ENCODE assay signal across 13 mouse cellular contexts in genomic region chr12:110483761-110484160, GRCm38 (mm10). TPM values are rescaled to one million over a fixed set of nuclear protein-coding genes. Genes with fewer than 3 reads are reported as not detected.
DNase-seq lines count a peak whose midpoint lies in the region; ATAC-seq lines count a peak whose summit lies in the region.
"Had no signal": no experiment of that assay in that cellular context is flagged by ENCODE, and none has a peak within 500 bp of the region (broad histone marks: within the 10 kb centered on the region; RNA-seq: fewer than 3 reads in every experiment).

No protein-coding gene starts in this region.

- peak overlapping the region; percentile 58 for H3K9ac ChIP-seq in heart, embryonic 13.5 days
- no peak overlapping the region for H3K9ac ChIP-seq in lung, embryonic 16.5 days (ENCODE audit: low read length)
- H3K9ac ChIP-seq in liver, embryonic 12.5 days: no peak overlapping the region; the same call in 1 of the 2 replicates
- H3K9ac ChIP-seq: forebrain, embryonic 12.5 days had no signal

- H3K27me3 ChIP-seq in heart, embryonic 13.5 days (replicated peaks): no peaks in the 10 kb centered on the region
- H3K27me3 ChIP-seq in lung, embryonic 16.5 days (ENCODE audit: control insufficient read depth, insufficient read depth, low read depth, low read length): no peaks in the 10 kb centered on the region
- no peaks in the 10 kb centered on the region for H3K27me3 ChIP-seq in liver, embryonic 12.5 days (replicated peaks)
- H3K27me3 ChIP-seq: forebrain, embryonic 12.5 days; Patski had no signal

- H3K4me1 ChIP-seq in heart, embryonic 13.5 days: peaks cover 51% of the 10 kb centered on the region
- peaks cover 27% of the 10 kb centered on the region for H3K4me1 ChIP-seq in lung, embryonic 16.5 days (replicated peaks; ENCODE audit: control insufficient read depth, insufficient read depth, low read length)
- peaks cover 50% of the 10 kb centered on the region for H3K4me1 ChIP-seq in liver, embryonic 12.5 days

- WGBS in heart, embryonic 13.5 days: 32% methylated on average over 6 of the region's 6 CpGs
- 21% methylated on average over 6 of the region's 6 CpGs for WGBS in lung, embryonic 16.5 days
- WGBS in liver, embryonic 12.5 days (ENCODE audit: insufficient replicate concordance): 52% methylated on average over 6 of the region's 6 CpGs

- H3K4me3 ChIP-seq in heart, embryonic 13.5 days: peak overlapping the region; percentile 73; the same call in 1 of the 2 replicates
- H3K4me3 ChIP-seq in lung, embryonic 16.5 days (ENCODE audit: low read length): no peak overlapping the region
- 0 out of 2 replicates have a peak overlapping the region, but pooled peaks have one; percentile 79 for H3K4me3 ChIP-seq in liver, embryonic 12.5 days
- H3K4me3 ChIP-seq: forebrain, embryonic 12.5 days had no signal

- intact Hi-C loops in left cerebral cortex, postnatal 36 days (cut with DNase I): no loop called here

- peaks cover 28% of the 10 kb centered on the region for H3K36me3 ChIP-seq in heart, embryonic 13.5 days
- peaks cover 2% of the 10 kb centered on the region; the same call in 1 of the 2 replicates for H3K36me3 ChIP-seq in lung, embryonic 16.5 days (ENCODE audit: control insufficient read depth, insufficient read depth, low read length)
- peaks cover 21% of the 10 kb centered on the region for H3K36me3 ChIP-seq in liver, embryonic 12.5 days

- no peak for DNase-seq in heart, adult 18-20 months
- DNase-seq in lung, adult 18-20 months: no peak
- DNase-seq in thymus, postnatal 36 days: peak; percentile 75 to 81
- no peak for DNase-seq in left cerebral cortex, postnatal 36 days (ENCODE audit: low spot score in 2 of 2)
- DNase-seq in layer of hippocampus, adult 9-11 months: no peak
- DNase-seq: cerebellum, adult 2 months; heart, postnatal 14 days; kidney, adult 18-20 months had no signal

- no peak overlapping the region for H3K27ac ChIP-seq in heart, embryonic 13.5 days (replicated peaks)
- no peak overlapping the region for H3K27ac ChIP-seq in lung, embryonic 16.5 days (ENCODE audit: low read length)
- H3K27ac ChIP-seq in liver, embryonic 12.5 days: no peak overlapping the region
- H3K27ac ChIP-seq: forebrain, embryonic 12.5 days had no signal

- ATAC-seq in heart, embryonic 13.5 days (ENCODE audit: extremely low read depth, insufficient number of reproducible peaks, low FRiP score, low TSS enrichment): no peak
- ATAC-seq in lung, embryonic 16.5 days (ENCODE audit: low read depth): no peak
- no peak for ATAC-seq in liver, embryonic 12.5 days
- ATAC-seq: Patski had no signal

- H3K9me3 ChIP-seq in heart, embryonic 13.5 days: no peaks in the 10 kb centered on the region
- no peaks in the 10 kb centered on the region for H3K9me3 ChIP-seq in lung, embryonic 16.5 days (ENCODE audit: control insufficient read depth, low read length)
- no peaks in the 10 kb centered on the region for H3K9me3 ChIP-seq in liver, embryonic 12.5 days (replicated peaks)
- H3K9me3 ChIP-seq: forebrain, embryonic 12.5 days had no signal

- H3K4me2 ChIP-seq in heart, embryonic 13.5 days: peak overlapping the region; percentile 93
- H3K4me2 ChIP-seq in lung, embryonic 16.5 days (ENCODE audit: low read depth, low read length): peak overlapping the region; percentile 1; the same call in 1 of the 2 replicates
- H3K4me2 ChIP-seq in liver, embryonic 12.5 days: peak overlapping the region; percentile 77
- H3K4me2 ChIP-seq: forebrain, embryonic 12.5 days had no signal

RNA-seq across cellular contexts. Expression of gene Ppp2r5c, which starts 36.8 kb away (rescaled TPM):
- 113 and 127 TPM in 2 replicates for polyA plus RNA-seq in heart, embryonic 13.5 days (2015; fragmentation: Nextera tagmentation; extraction: Ambion mirVana)
- total RNA-seq in heart, adult 18-20 months (2021): 10 to 100 TPM; 91.7 to 91.9 TPM
- 150 and 156 TPM in 2 replicates for polyA plus RNA-seq in lung, embryonic 16.5 days (2015; fragmentation: Nextera tagmentation; extraction: Ambion mirVana)
- 103 and 105 TPM in 2 replicates for polyA plus RNA-seq in liver, embryonic 12.5 days (2016; fragmentation: Nextera tagmentation; extraction: Ambion mirVana)
- total RNA-seq in left cerebral cortex, postnatal 36 days (2021): 100 to 1,000 TPM; 270 to 283 TPM

Comparison
In these comparisons a context has a peak if more than half of its experiments do, and no peak if none do; other contexts are left out.
1. H3K4me2 ChIP-seq: peak in every context shown above with its lines; median percentile 93 in heart, embryonic 13.5 days; 77 in liver, embryonic 12.5 days; 1 in lung, embryonic 16.5 days.
2. DNase-seq: peak in thymus, postnatal 36 days (2 of 2); none in heart, adult 18-20 months (0 of 2), lung, adult 18-20 months (0 of 2), left cerebral cortex, postnatal 36 days (0 of 2) and layer of hippocampus, adult 9-11 months (single experiment).